Mouse (Mus musculus): ENCODE results near the gene Dcun1d4. TPM values are rescaled to one million over a fixed set of nuclear protein-coding genes. Genes with fewer than 3 reads are reported as not detected.

Dcun1d4 gene
- polyA plus RNA-seq, 1 experiment from 2014 or later = 23.5 TPM

DNA sequence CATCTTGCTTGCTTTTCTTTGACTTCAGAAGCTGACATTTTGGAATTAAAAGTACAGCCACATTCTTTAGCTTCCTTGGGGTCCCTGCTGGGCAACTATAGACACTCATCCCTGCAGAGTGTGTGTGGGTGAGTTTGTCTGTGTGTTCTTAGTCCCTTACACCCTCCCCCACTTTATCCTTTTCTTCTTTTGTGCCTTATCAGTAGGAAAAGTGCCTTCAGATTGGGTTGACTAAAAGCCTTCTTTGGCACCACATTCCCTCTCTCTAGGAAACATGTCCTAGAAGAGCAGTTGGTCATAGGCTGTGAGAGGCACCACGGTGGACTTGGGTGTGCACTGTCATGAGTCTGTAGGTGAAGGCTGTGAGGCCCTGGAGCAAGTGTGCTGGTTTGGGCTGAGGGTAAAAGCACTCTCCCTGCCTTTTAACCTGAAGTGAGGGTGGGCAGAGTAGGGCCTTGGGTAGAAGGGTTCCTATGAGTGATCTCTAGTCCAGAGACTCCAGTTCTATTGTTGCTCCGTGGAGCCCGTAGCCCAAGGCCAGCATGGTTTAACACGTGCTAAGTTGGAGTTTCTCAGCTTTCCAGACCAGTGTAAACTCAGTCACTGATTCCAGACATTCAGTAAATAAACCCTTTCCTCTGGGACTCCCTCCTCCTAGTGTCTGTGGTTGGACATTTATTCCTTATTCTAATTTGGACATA is 43.6 kb downstream of the Dcun1d4 start:
- 79% methylated on average over 4 of the region's 4 CpGs for WGBS
- Histone ChIP-seq H3K4me1 (replicated peaks) (peaks cover 17% of the 10 kb centered on the region), H3K4me3 (no peak overlapping the region), H3K4me2 (no peak overlapping the region), H3K27ac (ENCODE audit: poor library complexity, severe bottlenecking) (no peak overlapping the region), H3K9ac (no peak overlapping the region), H3K27me3 (replicated peaks) (no peaks in the 10 kb centered on the region), H3K36me3 (peaks cover 13% of the 10 kb centered on the region), H3K9me3 (replicated peaks) (no peaks in the 10 kb centered on the region)
- no peak for ATAC-seq (ENCODE audit: insufficient number of reproducible peaks, low FRiP score)

DNA sequence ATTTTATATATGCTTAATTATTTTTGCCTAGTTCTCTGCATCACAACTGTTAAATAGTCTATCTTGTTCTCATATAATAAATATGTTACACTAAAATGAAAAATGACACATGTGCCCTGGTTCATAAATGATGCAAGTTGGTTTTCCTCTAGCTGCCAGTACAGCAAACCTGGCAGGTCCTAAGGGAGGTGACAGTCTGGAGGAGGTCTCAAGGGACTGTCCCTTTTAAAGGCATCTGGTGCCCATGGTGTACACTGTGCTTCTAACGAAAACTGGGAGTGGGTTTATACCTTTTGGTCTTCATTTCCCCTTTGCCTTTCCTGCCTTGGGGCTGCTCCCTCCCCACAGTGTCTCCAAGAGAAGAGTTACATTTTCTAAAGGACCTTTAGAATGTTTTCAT is 51.4 kb downstream of the Dcun1d4 start:
- Histone ChIP-seq H3K27me3 (replicated peaks) (no peaks in the 10 kb centered on the region), H3K4me1 (replicated peaks) (no peaks in the 10 kb centered on the region), H3K4me3 (no peak overlapping the region), H3K27ac (ENCODE audit: poor library complexity, severe bottlenecking) (no peak overlapping the region), H3K36me3 (peaks cover 23% of the 10 kb centered on the region), H3K4me2 (no peak overlapping the region), H3K9me3 (replicated peaks) (no peaks in the 10 kb centered on the region), H3K9ac (no peak overlapping the region)
- ATAC-seq (ENCODE audit: insufficient number of reproducible peaks, low FRiP score) = no peak
- 84% methylated on average over 1 of the region's 1 CpGs for WGBS

DNA sequence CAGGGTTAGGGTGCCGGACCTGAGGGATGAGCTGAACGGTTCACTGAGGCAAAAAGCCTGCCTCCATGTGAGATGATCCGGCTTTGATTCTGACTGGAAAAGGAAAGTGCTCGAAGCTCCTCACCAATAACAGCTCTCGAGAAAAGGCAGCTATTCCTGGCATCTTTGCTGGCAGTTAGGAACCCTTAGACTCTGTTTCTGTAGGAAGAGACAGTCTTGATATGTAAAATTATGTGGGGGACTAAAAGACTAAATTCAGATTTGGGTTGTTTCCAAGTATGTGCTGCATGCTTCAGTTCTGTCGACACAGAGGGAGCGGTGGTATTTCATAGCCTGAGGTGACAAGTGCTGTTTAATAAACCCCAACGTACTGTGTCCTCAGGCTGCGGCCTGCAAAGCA is 52.1 kb downstream of the Dcun1d4 start:
- Histone ChIP-seq H3K36me3 (peaks cover 23% of the 10 kb centered on the region), H3K27me3 (replicated peaks) (no peaks in the 10 kb centered on the region), H3K4me2 (no peak overlapping the region), H3K9me3 (replicated peaks) (no peaks in the 10 kb centered on the region), H3K9ac (no peak overlapping the region), H3K27ac (ENCODE audit: poor library complexity, severe bottlenecking) (no peak overlapping the region), H3K4me1 (replicated peaks) (no peaks in the 10 kb centered on the region), H3K4me3 (no peak overlapping the region)
- 73% methylated on average over 9 of the region's 9 CpGs for WGBS
- ATAC-seq (ENCODE audit: insufficient number of reproducible peaks, low FRiP score) = no peak

DNA sequence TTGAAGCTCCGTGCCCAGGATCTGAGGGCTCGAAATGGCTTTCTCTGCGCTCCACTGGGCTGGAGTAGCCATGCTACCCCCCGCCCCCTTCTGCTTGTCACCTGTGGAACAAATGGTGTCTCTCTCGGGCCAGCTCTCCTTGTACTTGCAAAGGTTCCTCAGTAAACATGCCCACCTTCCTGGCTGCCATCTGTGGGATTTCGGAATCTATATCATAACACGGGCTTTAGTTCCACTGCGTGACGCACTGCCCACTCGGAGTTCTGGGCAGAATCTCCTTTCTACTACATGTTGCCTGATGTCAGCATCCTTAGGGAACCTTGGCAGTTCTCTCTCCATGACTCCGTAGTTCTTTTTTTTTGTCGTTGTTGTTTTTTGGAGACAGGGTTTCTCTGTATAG is 56.9 kb downstream of the Dcun1d4 start:
- H3K27ac ChIP-seq (ENCODE audit: poor library complexity, severe bottlenecking) = no peak overlapping the region
- 87% methylated on average over 12 of the region's 12 CpGs for WGBS
- peaks cover 23% of the 10 kb centered on the region for H3K36me3 ChIP-seq

DNA sequence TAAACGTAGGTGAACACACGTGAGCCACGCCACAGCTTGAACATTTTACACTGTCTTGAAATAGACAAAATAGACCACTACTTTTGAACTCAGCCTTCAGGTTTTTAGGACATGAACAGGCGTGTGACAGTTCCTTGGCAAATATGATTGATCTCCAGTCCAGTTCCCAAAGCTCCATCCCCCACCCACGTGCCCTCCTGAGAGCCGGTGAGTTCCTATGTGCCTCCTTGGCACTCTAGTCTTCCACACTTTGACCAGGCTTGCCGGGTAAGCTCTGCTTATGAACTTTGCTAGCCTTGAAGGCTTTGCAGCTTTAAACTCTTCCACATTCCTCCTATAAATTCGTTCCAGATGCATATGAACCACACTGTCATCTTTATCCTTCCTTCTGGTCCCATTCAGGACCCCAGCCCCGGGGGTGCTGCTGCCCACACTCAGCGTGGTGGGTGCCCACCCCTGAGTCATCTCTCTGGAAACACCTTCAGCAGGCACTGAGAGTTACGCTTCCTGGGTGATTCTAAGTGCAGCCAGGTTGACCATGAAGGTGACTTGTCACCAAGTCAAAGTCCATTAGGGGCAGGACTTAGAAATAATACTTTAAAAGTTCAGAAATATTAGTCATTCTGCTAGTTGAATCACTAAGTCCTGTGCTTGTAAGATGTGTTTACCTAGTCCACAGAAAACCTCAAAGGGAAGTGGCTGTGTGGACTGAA is 57.9 kb downstream of the Dcun1d4 start:
- no peak overlapping the region for H3K9ac ChIP-seq
- ATAC-seq (ENCODE audit: insufficient number of reproducible peaks, low FRiP score) = no peak
- no peak overlapping the region for H3K4me3 ChIP-seq
- H3K4me2 ChIP-seq = no peak overlapping the region
- H3K27ac ChIP-seq (ENCODE audit: poor library complexity, severe bottlenecking) = no peak overlapping the region
- no peaks in the 10 kb centered on the region for H3K9me3 ChIP-seq (replicated peaks)
- H3K27me3 ChIP-seq (replicated peaks) = no peaks in the 10 kb centered on the region
- H3K4me1 ChIP-seq (replicated peaks) = no peaks in the 10 kb centered on the region
- 85% methylated on average over 11 of the region's 11 CpGs for WGBS
- peaks cover 20% of the 10 kb centered on the region for H3K36me3 ChIP-seq

More for the DNA sequence above, 56.9 kb downstream of the Dcun1d4 start:
- H3K9ac ChIP-seq = no peak overlapping the region
- no peaks in the 10 kb centered on the region for H3K4me1 ChIP-seq (replicated peaks)
- no peaks in the 10 kb centered on the region for H3K9me3 ChIP-seq (replicated peaks)
- no peak overlapping the region for H3K4me2 ChIP-seq
- no peaks in the 10 kb centered on the region for H3K27me3 ChIP-seq (replicated peaks)
- no peak for ATAC-seq (ENCODE audit: insufficient number of reproducible peaks, low FRiP score)
- no peak overlapping the region for H3K4me3 ChIP-seq

DNA sequence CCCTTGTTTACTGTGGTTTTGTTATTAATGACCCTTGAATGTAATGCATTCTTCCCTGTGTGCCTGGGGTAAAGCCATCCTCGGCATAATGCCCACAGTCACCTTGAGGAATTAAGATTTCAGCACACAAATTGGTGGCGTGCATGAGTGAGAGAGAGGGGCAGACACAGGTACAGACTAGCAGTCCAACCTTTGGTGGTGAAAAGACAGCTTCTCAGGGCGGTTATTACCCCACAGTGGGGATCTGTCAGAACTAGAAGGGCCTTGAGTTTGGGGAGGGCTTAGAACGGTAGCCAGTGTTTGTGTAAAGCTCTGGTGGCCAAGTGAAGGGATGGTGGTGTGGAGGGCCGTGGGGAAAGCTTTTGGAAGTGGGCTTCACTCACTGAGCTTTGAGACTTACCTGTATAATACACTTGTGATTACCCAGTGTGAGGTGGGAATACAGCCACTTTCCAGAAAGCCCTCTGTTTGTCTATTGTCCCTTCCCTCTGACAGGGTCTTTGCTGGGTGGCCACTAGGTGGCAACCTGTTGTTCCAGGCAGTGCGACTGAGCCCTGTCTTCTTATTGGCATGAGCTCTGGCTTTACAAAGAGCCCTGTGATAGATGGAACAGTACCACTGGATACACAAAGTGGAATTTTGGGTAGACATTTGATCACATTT is 59.2 kb downstream of the Dcun1d4 start:
- WGBS = 63% methylated on average over 6 of the region's 6 CpGs
- ATAC-seq (ENCODE audit: insufficient number of reproducible peaks, low FRiP score) = no peak
- Histone ChIP-seq H3K4me2 (no peak overlapping the region), H3K9me3 (replicated peaks) (no peaks in the 10 kb centered on the region), H3K27ac (ENCODE audit: poor library complexity, severe bottlenecking) (no peak overlapping the region), H3K27me3 (replicated peaks) (no peaks in the 10 kb centered on the region), H3K4me1 (replicated peaks) (no peaks in the 10 kb centered on the region), H3K36me3 (peaks cover 15% of the 10 kb centered on the region), H3K4me3 (no peak overlapping the region), H3K9ac (no peak overlapping the region)

DNA sequence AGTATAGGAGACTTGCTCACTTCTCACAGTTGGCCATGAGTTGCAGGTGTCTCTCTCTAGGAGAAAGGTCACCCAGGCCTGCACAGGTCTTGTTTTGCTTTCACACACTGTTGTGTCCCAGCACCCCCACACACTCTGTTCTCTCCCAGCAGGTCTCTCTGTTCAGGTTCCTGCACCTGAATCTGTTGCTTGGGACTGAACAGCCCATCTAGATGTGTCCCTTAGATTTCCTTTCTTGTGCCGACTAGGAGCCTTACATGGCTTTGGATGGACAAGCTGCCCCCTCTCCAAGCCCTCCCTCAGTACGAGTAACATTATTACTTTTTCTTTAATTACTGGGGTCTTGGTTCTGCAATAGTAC is 59.7 kb downstream of the Dcun1d4 start:
- Histone ChIP-seq H3K4me3 (no peak overlapping the region), H3K27ac (ENCODE audit: poor library complexity, severe bottlenecking) (no peak overlapping the region), H3K27me3 (replicated peaks) (no peaks in the 10 kb centered on the region), H3K9ac (no peak overlapping the region), H3K9me3 (replicated peaks) (no peaks in the 10 kb centered on the region), H3K4me1 (replicated peaks) (no peaks in the 10 kb centered on the region), H3K4me2 (no peak overlapping the region), H3K36me3 (peaks cover 11% of the 10 kb centered on the region)
- WGBS = 81% methylated on average over 2 of the region's 2 CpGs
- no peak for ATAC-seq (ENCODE audit: insufficient number of reproducible peaks, low FRiP score)

DNA sequence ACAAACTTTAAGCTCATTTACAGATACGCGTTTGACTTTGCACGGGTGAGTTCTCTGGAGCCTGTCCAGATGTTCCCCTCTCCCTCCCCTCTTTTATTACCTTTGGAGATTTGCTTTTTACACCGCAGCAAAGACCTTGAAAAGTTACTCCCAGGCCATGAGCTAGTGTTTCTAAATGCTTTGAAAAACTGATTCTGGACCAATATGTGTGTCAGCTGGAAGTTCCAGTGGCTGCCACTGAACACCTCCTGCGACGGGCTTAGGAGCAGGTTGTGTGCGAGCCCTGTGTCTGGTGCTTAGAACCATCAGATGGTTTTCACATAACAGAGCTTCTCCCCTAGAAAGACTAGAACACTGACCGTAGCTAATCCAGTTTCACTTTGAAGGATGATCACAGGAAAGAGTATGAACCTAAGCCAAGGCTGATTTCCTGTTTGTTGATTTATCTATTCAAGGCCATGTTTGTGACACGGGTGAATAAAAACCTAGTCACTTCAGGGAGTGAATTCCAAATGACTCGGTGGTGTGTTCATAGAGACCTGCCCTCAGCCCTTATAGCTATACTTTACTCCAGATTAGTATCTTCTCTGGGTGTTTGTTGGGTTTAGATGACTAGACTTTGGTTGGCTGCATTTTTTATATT is 63.4 kb downstream of the Dcun1d4 start:
- 0 out of 2 replicates have a peak, but pooled peaks cover 3% of the 10 kb centered on the region for H3K36me3 ChIP-seq
- no peaks in the 10 kb centered on the region for H3K27me3 ChIP-seq (replicated peaks)
- WGBS = 86% methylated on average over 10 of the region's 10 CpGs
- H3K9me3 ChIP-seq (replicated peaks) = no peaks in the 10 kb centered on the region
- ATAC-seq (ENCODE audit: insufficient number of reproducible peaks, low FRiP score) = no peak
- no peak overlapping the region for H3K27ac ChIP-seq (ENCODE audit: poor library complexity, severe bottlenecking)
- no peak overlapping the region for H3K9ac ChIP-seq
- no peak overlapping the region for H3K4me2 ChIP-seq
- peaks cover 5% of the 10 kb centered on the region; the same call in 1 of the 2 replicates for H3K4me1 ChIP-seq (replicated peaks)
- no peak overlapping the region for H3K4me3 ChIP-seq

DNA sequence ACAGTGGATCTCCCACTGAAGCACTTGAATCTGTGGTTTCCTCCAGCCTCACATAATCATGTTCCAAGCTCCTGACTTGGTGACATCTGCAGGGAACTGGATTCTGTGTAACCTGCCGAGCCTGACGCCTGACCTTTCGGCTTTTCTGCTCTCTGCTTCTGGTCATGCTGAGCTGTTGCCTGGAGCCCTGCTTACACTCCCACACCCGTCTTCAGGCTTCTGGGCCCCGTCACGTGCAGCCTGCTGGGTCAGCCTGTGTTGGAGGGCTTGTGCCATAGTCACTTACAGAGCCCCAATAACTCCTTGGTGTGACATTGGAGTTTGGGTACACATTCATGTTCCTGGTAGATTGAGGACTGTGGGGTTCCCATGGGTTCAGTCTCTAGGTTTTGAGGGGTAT is 64.8 kb downstream of the Dcun1d4 start:
- no peak for ATAC-seq (ENCODE audit: insufficient number of reproducible peaks, low FRiP score)
- Histone ChIP-seq H3K9me3 (replicated peaks) (no peaks in the 10 kb centered on the region), H3K4me3 (no peak overlapping the region), H3K27me3 (replicated peaks) (no peaks in the 10 kb centered on the region), H3K4me2 (no peak overlapping the region), H3K36me3 (0 out of 2 replicates have a peak, but pooled peaks cover 3% of the 10 kb centered on the region), H3K4me1 (replicated peaks) (peaks cover 5% of the 10 kb centered on the region; the same call in 1 of the 2 replicates), H3K9ac (no peak overlapping the region), H3K27ac (ENCODE audit: poor library complexity, severe bottlenecking) (no peak overlapping the region)
- 71% methylated on average over 6 of the region's 6 CpGs for WGBS

DNA sequence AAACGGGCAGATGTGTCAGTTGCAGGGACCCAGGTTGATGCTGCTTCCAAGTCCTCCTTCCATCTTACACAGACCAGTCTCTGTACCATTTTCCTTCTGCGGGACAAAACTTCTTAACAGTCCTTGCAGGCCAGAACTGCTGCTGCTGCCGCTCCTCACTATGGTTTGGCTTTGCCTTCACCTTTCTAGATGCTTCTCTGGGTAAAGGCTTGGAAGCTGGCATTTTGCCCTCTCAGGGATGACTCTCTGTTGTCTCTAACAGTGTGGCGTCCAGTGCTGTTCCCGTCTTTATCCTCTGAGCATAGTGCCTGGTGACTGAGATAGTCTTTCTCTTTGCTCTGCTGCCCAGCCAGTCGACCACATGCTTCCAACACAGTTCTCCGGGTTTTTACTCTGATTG is 66.5 kb downstream of the Dcun1d4 start:
- Histone ChIP-seq H3K27me3 (replicated peaks) (no peaks in the 10 kb centered on the region), H3K36me3 (peaks cover 3% of the 10 kb centered on the region; the same call in 1 of the 2 replicates)

DNA sequence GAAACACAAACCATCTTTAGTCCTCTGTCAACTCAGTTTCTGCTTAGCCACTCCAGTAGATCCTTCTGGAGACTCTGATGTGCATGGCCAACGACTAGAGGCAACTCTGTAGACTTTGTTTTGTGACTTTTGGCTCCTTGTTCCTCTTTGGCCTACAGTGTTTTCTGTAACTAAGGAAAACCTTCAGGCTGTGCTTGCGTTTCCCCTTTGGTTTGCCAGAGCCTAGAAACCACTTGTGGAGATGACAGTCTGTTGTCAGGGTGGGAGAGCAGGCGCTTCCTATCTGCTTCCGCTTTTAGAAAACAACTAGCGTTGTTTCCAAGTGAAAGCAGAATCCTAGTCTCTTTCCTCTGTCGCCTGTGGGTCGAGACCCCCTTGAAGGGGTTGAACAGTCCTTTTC is 67.4 kb downstream of the Dcun1d4 start:
- Histone ChIP-seq H3K27me3 (replicated peaks) (no peaks in the 10 kb centered on the region), H3K4me3 (no peak overlapping the region), H3K27ac (ENCODE audit: poor library complexity, severe bottlenecking) (no peak overlapping the region), H3K36me3 (peaks cover 6% of the 10 kb centered on the region), H3K9ac (no peak overlapping the region), H3K4me2 (no peak overlapping the region), H3K4me1 (replicated peaks) (peaks cover 5% of the 10 kb centered on the region; the same call in 1 of the 2 replicates), H3K9me3 (replicated peaks) (no peaks in the 10 kb centered on the region)
- 44% methylated on average over 7 of the region's 7 CpGs for WGBS
- no peak for ATAC-seq (ENCODE audit: insufficient number of reproducible peaks, low FRiP score)

More for the DNA sequence above, 66.5 kb downstream of the Dcun1d4 start:
- Histone ChIP-seq H3K27ac (ENCODE audit: poor library complexity, severe bottlenecking) (no peak overlapping the region), H3K9me3 (replicated peaks) (no peaks in the 10 kb centered on the region), H3K4me3 (no peak overlapping the region), H3K4me1 (replicated peaks) (peaks cover 5% of the 10 kb centered on the region; the same call in 1 of the 2 replicates), H3K4me2 (no peak overlapping the region), H3K9ac (no peak overlapping the region)
- 83% methylated on average over 7 of the region's 7 CpGs for WGBS
- no peak for ATAC-seq (ENCODE audit: insufficient number of reproducible peaks, low FRiP score)

Data from heart, embryonic 12.5 days (tissue).